8 mouse cellular contexts compared by ENCODE assay signal in the genomic region with DNA sequence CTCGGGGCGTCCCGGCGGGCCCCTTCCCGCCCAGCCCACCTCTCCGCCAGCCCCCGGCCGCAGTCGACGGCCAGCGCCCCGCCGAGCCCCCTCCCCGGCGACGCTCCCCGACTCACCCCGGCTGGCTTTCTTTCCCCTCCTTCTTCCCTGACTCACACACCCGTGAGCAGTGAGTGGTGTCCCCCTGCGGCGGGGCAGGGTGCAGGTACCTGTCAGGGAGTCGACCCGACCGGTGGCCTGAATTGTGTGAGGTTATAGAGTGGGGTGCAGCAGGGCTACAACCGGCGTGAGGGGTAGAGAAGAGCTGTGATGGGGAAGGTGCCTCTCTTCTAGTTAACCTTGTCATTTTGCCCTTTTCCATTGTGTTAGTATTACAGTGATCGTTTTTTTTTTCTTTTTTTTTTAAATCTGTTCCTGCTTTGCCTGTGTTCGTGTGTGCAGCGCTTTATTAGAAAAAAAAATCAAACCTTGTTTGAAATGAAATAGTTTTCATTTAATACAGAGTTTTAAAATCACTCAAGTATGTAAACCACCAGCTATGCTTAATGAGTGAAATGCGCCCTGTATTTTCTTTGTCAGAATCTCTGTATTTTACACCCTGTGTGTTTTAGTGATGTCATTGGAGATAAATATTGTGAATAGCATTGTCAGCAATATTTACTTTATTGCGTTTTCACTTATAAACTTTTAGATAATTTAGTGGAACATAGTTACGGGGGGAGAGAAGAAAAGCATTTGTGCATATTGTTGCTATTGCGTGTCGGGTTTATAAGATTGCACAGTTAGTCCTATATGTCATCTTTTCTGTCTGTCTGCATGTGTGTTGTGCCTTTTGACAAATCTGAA. TPM values are rescaled to one million over a fixed set of nuclear protein-coding genes. Genes with fewer than 3 reads are reported as not detected.
DNase-seq lines count a peak whose midpoint lies in the region; ATAC-seq and TF ChIP-seq lines count a peak whose summit lies in the region.

No protein-coding gene starts in this region.

- H3K9me3 ChIP-seq in ES-Bruce4 (replicated peaks; ENCODE audit: control insufficient read depth, insufficient read depth, low read length, poor library complexity, severe bottlenecking) = no peaks in the 10 kb centered on the region
- H3K9me3 ChIP-seq in heart, embryonic 15.5 days (replicated peaks) = no peaks in the 10 kb centered on the region

- WGBS in heart, embryonic 15.5 days = 8% methylated on average over 34 of the region's 34 CpGs

- no peak for TF ChIP-seq EP300 in ES-Bruce4 (IDR thresholded peaks at IDR 0.05; ENCODE audit: insufficient read depth, low read depth, low read length)

- H3K4me1 ChIP-seq in ES-Bruce4 (ENCODE audit: control insufficient read depth, insufficient read depth, low read length) = no peaks in the 10 kb centered on the region
- H3K4me1 ChIP-seq in heart, embryonic 15.5 days (replicated peaks) = peaks cover 3% of the 10 kb centered on the region

- peak overlapping the region; percentile 78 for H3K4me2 ChIP-seq in heart, embryonic 15.5 days

- ATAC-seq in heart, embryonic 15.5 days (replicated peaks; ENCODE audit: insufficient number of reproducible peaks, insufficient read depth, low FRiP score, low read depth) = peak; percentile 78

- no peak overlapping the region for H3K27ac ChIP-seq in ES-Bruce4 (ENCODE audit: insufficient read depth, low read length)
- H3K27ac ChIP-seq in heart, embryonic 15.5 days = peak overlapping the region; percentile 93

- peak overlapping the region; percentile 81 for H3K4me3 ChIP-seq in ES-Bruce4 (ENCODE audit: low read depth, low read length)
- H3K4me3 ChIP-seq in heart, embryonic 15.5 days = peak overlapping the region; percentile 83

- H3K36me3 ChIP-seq in ES-Bruce4 (ENCODE audit: control insufficient read depth, insufficient read depth, low read length, poor library complexity, severe bottlenecking) = no peaks in the 10 kb centered on the region
- H3K36me3 ChIP-seq in heart, embryonic 15.5 days = no peaks in the 10 kb centered on the region

- peak overlapping the region; percentile 85 for H3K9ac ChIP-seq in ES-Bruce4 (ENCODE audit: low read depth, poor library complexity, severe bottlenecking)
- peak overlapping the region; percentile 89 for H3K9ac ChIP-seq in heart, embryonic 15.5 days

- DNase-seq in adrenal gland, adult 8-10 months = peak; percentile 43
- peak; percentile 66 for DNase-seq in embryo, embryonic 11 days
- peak; percentile 54 for DNase-seq in kidney, postnatal 14 days
- peak; percentile 46 for DNase-seq in lung, postnatal 14 days
- peak; percentile 45 to 53 for DNase-seq in right cerebral cortex, postnatal 10 days (ENCODE audit: low spot score in 2 of 2)
- no peak for DNase-seq in retina, postnatal 1 day

- no peaks in the 10 kb centered on the region for H3K27me3 ChIP-seq in ES-Bruce4 (ENCODE audit: control insufficient read depth, insufficient read depth, low read length, poor library complexity, severe bottlenecking)
- no peaks in the 10 kb centered on the region for H3K27me3 ChIP-seq in heart, embryonic 15.5 days

- no peak for TF ChIP-seq CTCF in ES-Bruce4 (IDR thresholded peaks at IDR 0.05; ENCODE audit: low read depth, low read length)

- no peak for TF ChIP-seq POLR2A in ES-Bruce4 (IDR thresholded peaks at IDR 0.05; ENCODE audit: insufficient read depth, low read length)

RNA-seq across cellular contexts. Expression of gene Ndfip2, which starts 0.9 kb away (rescaled TPM):
- polyA plus RNA-seq in ES-Bruce4 (2011; ENCODE audit: insufficient read depth, insufficient read length, low read depth, missing spikeins) = 33.4 and 34.4 TPM in 2 replicates
- 10 to 100 TPM; 39.5 to 42.7 (median 40.2) TPM for total RNA-seq in adrenal gland, adult 8-10 months (2022)
- 45.3 and 48.5 TPM in 2 replicates for polyA plus RNA-seq in heart, embryonic 15.5 days (2015; fragmentation: Nextera tagmentation; extraction: Ambion mirVana)
